8 mouse cellular contexts compared by ENCODE assay signal in genomic region chr9:35117384-35118295, GRCm38 (mm10). TPM values are rescaled to one million over a fixed set of nuclear protein-coding genes. Genes with fewer than 3 reads are reported as not detected.
DNase-seq lines count a peak whose midpoint lies in the region; ATAC-seq lines count a peak whose summit lies in the region.

No protein-coding gene starts in this region.

- WGBS in limb, embryonic 11.5 days: 25% methylated on average over 15 of the region's 15 CpGs
- WGBS in midbrain, embryonic 10.5 days: 30% methylated on average over 15 of the region's 15 CpGs

- H3K27me3 ChIP-seq in limb, embryonic 11.5 days (ENCODE audit: control insufficient read depth, insufficient read depth, low read length): no peaks in the 10 kb centered on the region
- H3K27me3 ChIP-seq in midbrain, embryonic 10.5 days (ENCODE audit: low read depth, poor library complexity, severe bottlenecking): peaks cover 3% of the 10 kb centered on the region; the same call in 1 of the 2 replicates

- H3K4me2 ChIP-seq in limb, embryonic 11.5 days (ENCODE audit: low read depth, severe bottlenecking): peak overlapping the region; percentile 86

- peak; percentile 49 for DNase-seq in ZHBTc4 (ENCODE audit: low read depth, low spot score)
- DNase-seq in heart, postnatal 4 days: peak; percentile 47
- peak; percentile 51 for DNase-seq in limb, embryonic 11.5 days (ENCODE audit: low spot score)
- DNase-seq in midbrain, embryonic 10.5 days (ENCODE audit: low spot score): peak; percentile 43
- DNase-seq in thymus, postnatal 0 days (ENCODE audit: low spot score): peak; percentile 68
- DNase-seq in layer of hippocampus, adult 11-12 months (ENCODE audit: low spot score): no peak

- peak; percentile 66 for ATAC-seq in CD4-positive, CD25-positive, alpha-beta regulatory T cell, adult 4 months
- ATAC-seq in erythroid progenitor cell, adult 5-6 weeks (replicated peaks; ENCODE audit: low FRiP score, poor library complexity, severe bottlenecking): peak; percentile 26; the same call in 1 of the 2 replicates
- no peak for ATAC-seq in limb, embryonic 11.5 days (ENCODE audit: insufficient number of reproducible peaks, low FRiP score, low TSS enrichment, low read depth)

- peak overlapping the region; percentile 73 for H3K4me3 ChIP-seq in limb, embryonic 11.5 days (ENCODE audit: low read depth, low read length)
- peak overlapping the region; percentile 80 for H3K4me3 ChIP-seq in midbrain, embryonic 10.5 days

- peak overlapping the region; percentile 87 for H3K9ac ChIP-seq in limb, embryonic 11.5 days (ENCODE audit: low read length)

- no peaks in the 10 kb centered on the region for H3K9me3 ChIP-seq in limb, embryonic 11.5 days (ENCODE audit: control insufficient read depth, low read length)
- no peaks in the 10 kb centered on the region for H3K9me3 ChIP-seq in midbrain, embryonic 10.5 days (replicated peaks)

- peaks cover 21% of the 10 kb centered on the region for H3K4me1 ChIP-seq in limb, embryonic 11.5 days (ENCODE audit: control insufficient read depth, insufficient read depth, low read length)
- peaks cover 30% of the 10 kb centered on the region for H3K4me1 ChIP-seq in midbrain, embryonic 10.5 days

- peak overlapping the region; percentile 48; the same call in 1 of the 2 replicates for H3K27ac ChIP-seq in limb, embryonic 11.5 days (replicated peaks; ENCODE audit: low read depth, low read length)
- H3K27ac ChIP-seq in midbrain, embryonic 10.5 days (replicated peaks): peak overlapping the region; percentile 90

- no peaks in the 10 kb centered on the region for H3K36me3 ChIP-seq in limb, embryonic 11.5 days (ENCODE audit: control insufficient read depth, insufficient read depth, low read length)
- H3K36me3 ChIP-seq in midbrain, embryonic 10.5 days: peaks cover 16% of the 10 kb centered on the region

RNA-seq across cellular contexts. Expression of gene St3gal4, which starts 1.4 kb away (rescaled TPM):
- 10 to 100 TPM; 16.8 to 22.5 TPM for polyA plus RNA-seq in CD4-positive, CD25-positive, alpha-beta regulatory T cell, adult 4 months (2017; shearing (Covaris generic))
- 25.2 and 41.5 TPM in 2 replicates for total RNA-seq in erythroid progenitor cell, adult 5-6 weeks (2015; ENCODE audit: low replicate concordance)
- 35.2 and 37.9 TPM in 2 replicates for total RNA-seq in erythroid progenitor cell, adult 5-6 weeks (2017; ENCODE audit: low replicate concordance)
- 10 to 100 TPM; 34.4 to 38.0 TPM for total RNA-seq in heart, postnatal 4 days (2021)
- polyA plus RNA-seq in limb, embryonic 11.5 days (2014; fragmentation: Nextera tagmentation; extraction: Ambion mirVana): 23.8 and 25.6 TPM in 2 replicates
- polyA plus RNA-seq in midbrain, embryonic 10.5 days (2016; fragmentation: Nextera tagmentation; extraction: Ambion mirVana): 10.7 and 11.2 TPM in 2 replicates
- polyA plus RNA-seq in thymus, postnatal 0 days (2015; fragmentation: Nextera tagmentation; extraction: Ambion mirVana): 15.2 and 15.5 TPM in 2 replicates

RNA-seq across cellular contexts. Expression of gene Dcps, which starts 58.2 kb away (rescaled TPM):
- 10 to 100 TPM; 70.6 to 90.4 TPM for polyA plus RNA-seq in CD4-positive, CD25-positive, alpha-beta regulatory T cell, adult 4 months (2017; shearing (Covaris generic))
- 5.4 and 17.3 TPM in 2 replicates for total RNA-seq in erythroid progenitor cell, adult 5-6 weeks (2015; ENCODE audit: low replicate concordance)
- 10.3 and 18.7 TPM in 2 replicates for total RNA-seq in erythroid progenitor cell, adult 5-6 weeks (2017; ENCODE audit: low replicate concordance)
- 10 to 100 TPM; 29.7 to 30.5 TPM for total RNA-seq in heart, postnatal 4 days (2021)
- polyA plus RNA-seq in limb, embryonic 11.5 days (2014; fragmentation: Nextera tagmentation; extraction: Ambion mirVana): 87.7 and 90.3 TPM in 2 replicates
- polyA plus RNA-seq in midbrain, embryonic 10.5 days (2016; fragmentation: Nextera tagmentation; extraction: Ambion mirVana): 108 TPM in 2 replicates
- polyA plus RNA-seq in thymus, postnatal 0 days (2015; fragmentation: Nextera tagmentation; extraction: Ambion mirVana): 64.3 and 69.3 TPM in 2 replicates
